Mouse (Mus musculus): ENCODE data around the gene Zfp148.
"Not testable (repeated sequence)": the region's sequence is repeated elsewhere in the genome, so short reads cannot be mapped to it uniquely, and the experiment has no call there.

Zfp148 gene

GRCm38 (mm10) chr16:33461416-33461815 lies 80.8 kb downstream of the Zfp148 start:
- DNase-seq (ENCODE audit: low spot score) = no peak

GRCm38 (mm10) chr16:33464509-33465241 lies 84.0 kb downstream of the Zfp148 start:
- no peak for DNase-seq (ENCODE audit: low spot score)

GRCm38 (mm10) chr16:33465242-33465614 lies 84.6 kb downstream of the Zfp148 start:
- DNase-seq (ENCODE audit: low spot score) = no peak

GRCm38 (mm10) chr16:33467451-33467850 lies 86.8 kb downstream of the Zfp148 start:
- DNase-seq (ENCODE audit: low spot score) = no peak

- DNase-seq (ENCODE audit: low spot score) = no peak
Measured at GRCm38 (mm10) chr16:33469973-33470372, 89.3 kb downstream of the Zfp148 start.

GRCm38 (mm10) chr16:33474381-33474780 lies 93.7 kb downstream of the Zfp148 start:
- no peak for DNase-seq (ENCODE audit: low spot score)

GRCm38 (mm10) chr16:33479926-33480325 lies 99.3 kb downstream of the Zfp148 start:
- no peak for DNase-seq (ENCODE audit: low spot score)

GRCm38 (mm10) chr16:33481148-33481547 lies 100.5 kb downstream of the Zfp148 start:
- DNase-seq (ENCODE audit: low spot score) = no peak

- no peak for DNase-seq (ENCODE audit: low spot score)
Measured at GRCm38 (mm10) chr16:33482309-33482708, 101.7 kb downstream of the Zfp148 start.

- no peak for DNase-seq (ENCODE audit: low spot score)
Measured at GRCm38 (mm10) chr16:33487709-33488108, 107.1 kb downstream of the Zfp148 start.

- no peak for DNase-seq (ENCODE audit: low spot score)
Measured at GRCm38 (mm10) chr16:33494374-33494773, 113.7 kb downstream of the Zfp148 start.

- no peak for DNase-seq (ENCODE audit: low spot score)
Measured at GRCm38 (mm10) chr16:33508082-33508481, 127.4 kb downstream of the Zfp148 start.

GRCm38 (mm10) chr16:33509231-33509630 lies 128.6 kb downstream of the Zfp148 start:
- DNase-seq (ENCODE audit: low spot score) = not testable (repeated sequence)

- DNase-seq (ENCODE audit: low spot score) = not testable (repeated sequence)
Measured at GRCm38 (mm10) chr16:33510856-33511255, 130.2 kb downstream of the Zfp148 start.

GRCm38 (mm10) chr16:33512555-33512954 lies 131.9 kb downstream of the Zfp148 start:
- DNase-seq (ENCODE audit: low spot score) = peak; percentile 28

- DNase-seq (ENCODE audit: low spot score) = peak; percentile 35
Measured at GRCm38 (mm10) chr16:33516807-33517565, 136.3 kb downstream of the Zfp148 start, which contains the start of gene Slc12a8. Gene Slc12a8 (plus strand): TSS chr16:33517328.

GRCm38 (mm10) chr16:33517627-33518026 lies 137.0 kb downstream of the Zfp148 start:
- DNase-seq (ENCODE audit: low spot score) = peak; percentile 14

- DNase-seq (ENCODE audit: low spot score) = peak; percentile 72
Measured at GRCm38 (mm10) chr16:33518236-33518635, 137.6 kb downstream of the Zfp148 start.

- DNase-seq (ENCODE audit: low spot score) = no peak
Measured at GRCm38 (mm10) chr16:33519916-33520568, 139.4 kb downstream of the Zfp148 start.

GRCm38 (mm10) chr16:33522516-33522915 lies 141.9 kb downstream of the Zfp148 start:
- DNase-seq (ENCODE audit: low spot score) = no peak

- no peak for DNase-seq (ENCODE audit: low spot score)
Measured at GRCm38 (mm10) chr16:33523571-33523970, 142.9 kb downstream of the Zfp148 start.
